Comparison of ENCODE assay signal across 25 mouse cellular contexts in genomic region chr16:50023885-50024284, GRCm38 (mm10).
"Had no signal": no experiment of that assay in that cellular context is flagged by ENCODE, and none has a peak within 500 bp of the region (broad histone marks: within the 10 kb centered on the region; RNA-seq: fewer than 3 reads in every experiment).

No protein-coding gene starts in this region.

- H3K36me3 ChIP-seq: embryonic facial prominence, embryonic 10.5 days; embryonic facial prominence, embryonic 12.5 days; embryonic facial prominence, embryonic 13.5 days; embryonic facial prominence, embryonic 15.5 days; forebrain, embryonic 10.5 days; forebrain, embryonic 12.5 days; forebrain, embryonic 15.5 days; heart, embryonic 10.5 days had no signal

- H3K27me3 ChIP-seq: embryonic facial prominence, embryonic 12.5 days; embryonic facial prominence, embryonic 13.5 days; embryonic facial prominence, embryonic 15.5 days; forebrain, embryonic 12.5 days; forebrain, embryonic 13.5 days; forebrain, embryonic 15.5 days had no signal

- H3K4me3 ChIP-seq: embryonic facial prominence, embryonic 10.5 days; embryonic facial prominence, embryonic 12.5 days; embryonic facial prominence, embryonic 13.5 days; embryonic facial prominence, embryonic 15.5 days; erythroblast, embryonic 14.5 days; forebrain, embryonic 10.5 days; forebrain, embryonic 12.5 days; forebrain, embryonic 13.5 days; forebrain, embryonic 15.5 days; gastrocnemius, adult 2 months; heart, adult 2 months; heart, embryonic 10.5 days had no signal

- DNase-seq: cerebellum, adult 9-10 months; cerebellum, adult 9-11 months; cerebellum, postnatal 10 days; cerebellum, postnatal 14 days; cerebellum, postnatal 25 days; cerebellum, postnatal 36 days; embryo, embryonic 11 days; forebrain, postnatal 0 days; gastrocnemius, adult 2 months; gastrocnemius, postnatal 10 days; gastrocnemius, postnatal 14 days; gastrocnemius, postnatal 25 days; heart, adult 11 months; heart, adult 18-20 months; heart, adult 2 months had no signal

- H3K4me2 ChIP-seq: embryonic facial prominence, embryonic 12.5 days; embryonic facial prominence, embryonic 13.5 days; embryonic facial prominence, embryonic 15.5 days; forebrain, embryonic 12.5 days; forebrain, embryonic 13.5 days; forebrain, embryonic 15.5 days had no signal
